Mouse (Mus musculus): Measurements from ENCODE around the gene Dab2. TPM values are rescaled to one million over a fixed set of nuclear protein-coding genes. Genes with fewer than 3 reads are reported as not detected.

Gene Dab2
- polyA plus RNA-seq, 1 experiment, result 11.7 TPM

GRCm38 (mm10) chr15:6466995-6467394, 167.4 kb downstream of the Dab2 start:
- Histone ChIP-seq H3K27ac (ENCODE audit: insufficient read depth, low read length) (no peak overlapping the region), H3K4me3 (ENCODE audit: insufficient read depth, low read length) (no peak overlapping the region), H3K4me1 (ENCODE audit: control insufficient read depth, insufficient read depth, low read length) (no peaks in the 10 kb centered on the region)
- TF ChIP-seq CTCF (IDR thresholded peaks at IDR 0.05; ENCODE audit: extremely low read depth, insufficient read depth, low read length), result no peak
- no peak for TF ChIP-seq POLR2A (IDR thresholded peaks at IDR 0.05; ENCODE audit: extremely low read depth, insufficient read depth, low read length)

- Histone ChIP-seq H3K4me3 (ENCODE audit: insufficient read depth, low read length) (no peak overlapping the region), H3K27ac (ENCODE audit: insufficient read depth, low read length) (no peak overlapping the region), H3K4me1 (ENCODE audit: control insufficient read depth, insufficient read depth, low read length) (no peaks in the 10 kb centered on the region)
- TF ChIP-seq CTCF (IDR thresholded peaks at IDR 0.05; ENCODE audit: extremely low read depth, insufficient read depth, low read length) (no peak), POLR2A (IDR thresholded peaks at IDR 0.05; ENCODE audit: extremely low read depth, insufficient read depth, low read length) (no peak)
Measured at GRCm38 (mm10) chr15:6468845-6469244, 169.3 kb downstream of the Dab2 start.

GRCm38 (mm10) chr15:6469384-6469783, 169.8 kb downstream of the Dab2 start:
- H3K4me3 ChIP-seq (ENCODE audit: insufficient read depth, low read length), result no peak overlapping the region
- H3K4me1 ChIP-seq (ENCODE audit: control insufficient read depth, insufficient read depth, low read length), result no peaks in the 10 kb centered on the region
- no peak overlapping the region for H3K27ac ChIP-seq (ENCODE audit: insufficient read depth, low read length)
- no peak for TF ChIP-seq CTCF (IDR thresholded peaks at IDR 0.05; ENCODE audit: extremely low read depth, insufficient read depth, low read length)
- TF ChIP-seq POLR2A (IDR thresholded peaks at IDR 0.05; ENCODE audit: extremely low read depth, insufficient read depth, low read length), result no peak

GRCm38 (mm10) chr15:6483561-6483960, 184.0 kb downstream of the Dab2 start:
- H3K27ac ChIP-seq (ENCODE audit: insufficient read depth, low read length), result no peak overlapping the region
- no peak overlapping the region for H3K4me3 ChIP-seq (ENCODE audit: insufficient read depth, low read length)
- no peak for TF ChIP-seq CTCF (IDR thresholded peaks at IDR 0.05; ENCODE audit: extremely low read depth, insufficient read depth, low read length)
- H3K4me1 ChIP-seq (ENCODE audit: control insufficient read depth, insufficient read depth, low read length), result no peaks in the 10 kb centered on the region

Other genes starting within 250 kb of the Dab2 start
- not detected in 2 replicates for gene C9, start 145.5 kb downstream of the Dab2 start, polyA plus RNA-seq (2012; rRNA removed)
- 3.7 and 4.7 TPM in 2 replicates for gene Fyb, start 223.1 kb downstream of the Dab2 start, polyA plus RNA-seq (2012; rRNA removed)